Mouse (Mus musculus): Measurements from ENCODE around the gene Npy. TPM values are rescaled to one million over a fixed set of nuclear protein-coding genes. Genes with fewer than 3 reads are reported as not detected.

Gene Npy
- total and polyA plus RNA-seq, 2 experiments = not detected

GRCm38 (mm10) chr6:49780846-49781400 is 41.6 kb upstream of the Npy start:
- Histone ChIP-seq H3K4me1 (ENCODE audit: control insufficient read depth, insufficient read depth, low read length) (no peaks in the 10 kb centered on the region), H3K79me2 (ENCODE audit: control insufficient read depth, insufficient read depth, low read length) (no peaks in the 10 kb centered on the region), H3K27me3 (ENCODE audit: control insufficient read depth, insufficient read depth, low read length) (no peaks in the 10 kb centered on the region), H3K27ac (replicated peaks; ENCODE audit: insufficient read depth, low read depth, low read length) (no peak overlapping the region), H3K9ac (ENCODE audit: low read depth, low read length) (no peak overlapping the region), H3K4me3 (ENCODE audit: insufficient read depth, low read depth, low read length) (no peak overlapping the region), H3K36me3 (ENCODE audit: control insufficient read depth, insufficient read depth, low read length) (no peaks in the 10 kb centered on the region)
- TF ChIP-seq POLR2A (IDR thresholded peaks at IDR 0.05; ENCODE audit: extremely low read depth, insufficient read depth, low read length) = no peak
- TF ChIP-seq CTCF (IDR thresholded peaks at IDR 0.05; ENCODE audit: low read depth, low read length) = no peak
- DNase-seq (ENCODE audit: extremely low read depth, low read depth, low spot score) = no peak
- 78% methylated on average over 9 of the region's 9 CpGs for WGBS

- WGBS = 81% methylated on average over 5 of the region's 5 CpGs
- no peaks in the 10 kb centered on the region for H3K4me1 ChIP-seq (ENCODE audit: control insufficient read depth, insufficient read depth, low read length)
- H3K27me3 ChIP-seq (ENCODE audit: control insufficient read depth, insufficient read depth, low read length) = no peaks in the 10 kb centered on the region
- TF ChIP-seq POLR2A (IDR thresholded peaks at IDR 0.05; ENCODE audit: extremely low read depth, insufficient read depth, low read length) (no peak), CTCF (IDR thresholded peaks at IDR 0.05; ENCODE audit: low read depth, low read length) (no peak)
- H3K9ac ChIP-seq (ENCODE audit: low read depth, low read length) = no peak overlapping the region
- H3K36me3 ChIP-seq (ENCODE audit: control insufficient read depth, insufficient read depth, low read length) = no peaks in the 10 kb centered on the region
- no peak for DNase-seq (ENCODE audit: extremely low read depth, low read depth, low spot score)
- H3K79me2 ChIP-seq (ENCODE audit: control insufficient read depth, insufficient read depth, low read length) = no peaks in the 10 kb centered on the region
- no peak overlapping the region for H3K4me3 ChIP-seq (ENCODE audit: insufficient read depth, low read depth, low read length)
- no peak overlapping the region for H3K27ac ChIP-seq (replicated peaks; ENCODE audit: insufficient read depth, low read depth, low read length)
Measured at GRCm38 (mm10) chr6:49781852-49782251, 40.7 kb upstream of the Npy start.

- H3K79me2 ChIP-seq (ENCODE audit: control insufficient read depth, insufficient read depth, low read length) = no peaks in the 10 kb centered on the region
- H3K27me3 ChIP-seq (ENCODE audit: control insufficient read depth, insufficient read depth, low read length) = no peaks in the 10 kb centered on the region
- no peaks in the 10 kb centered on the region for H3K4me1 ChIP-seq (ENCODE audit: control insufficient read depth, insufficient read depth, low read length)
- H3K27ac ChIP-seq (replicated peaks; ENCODE audit: insufficient read depth, low read depth, low read length) = no peak overlapping the region
- no peak for TF ChIP-seq CTCF (IDR thresholded peaks at IDR 0.05; ENCODE audit: low read depth, low read length)
- TF ChIP-seq POLR2A (IDR thresholded peaks at IDR 0.05; ENCODE audit: extremely low read depth, insufficient read depth, low read length) = no peak
- no peaks in the 10 kb centered on the region for H3K36me3 ChIP-seq (ENCODE audit: control insufficient read depth, insufficient read depth, low read length)
- H3K9ac ChIP-seq (ENCODE audit: low read depth, low read length) = no peak overlapping the region
- no peak for DNase-seq (ENCODE audit: extremely low read depth, low read depth, low spot score)
- 91% methylated on average over 7 of the region's 7 CpGs for WGBS
- H3K4me3 ChIP-seq (ENCODE audit: insufficient read depth, low read depth, low read length) = no peak overlapping the region
Measured at GRCm38 (mm10) chr6:49782679-49783078, 39.8 kb upstream of the Npy start.

GRCm38 (mm10) chr6:49792524-49792923 is 30.0 kb upstream of the Npy start:
- TF ChIP-seq POLR2A (IDR thresholded peaks at IDR 0.05; ENCODE audit: extremely low read depth, insufficient read depth, low read length) (no peak), CTCF (IDR thresholded peaks at IDR 0.05; ENCODE audit: low read depth, low read length) (no peak)
- Histone ChIP-seq H3K4me3 (ENCODE audit: insufficient read depth, low read depth, low read length) (no peak overlapping the region), H3K79me2 (ENCODE audit: control insufficient read depth, insufficient read depth, low read length) (no peaks in the 10 kb centered on the region), H3K36me3 (ENCODE audit: control insufficient read depth, insufficient read depth, low read length) (no peaks in the 10 kb centered on the region), H3K27ac (replicated peaks; ENCODE audit: insufficient read depth, low read depth, low read length) (no peak overlapping the region), H3K9ac (ENCODE audit: low read depth, low read length) (no peak overlapping the region), H3K27me3 (ENCODE audit: control insufficient read depth, insufficient read depth, low read length) (peaks cover 2% of the 10 kb centered on the region; the same call in 1 of the 2 replicates), H3K4me1 (ENCODE audit: control insufficient read depth, insufficient read depth, low read length) (no peaks in the 10 kb centered on the region)
- DNase-seq (ENCODE audit: extremely low read depth, low read depth, low spot score) = no peak
- WGBS = 93% methylated on average over 12 of the region's 12 CpGs

- Histone ChIP-seq H3K4me1 (ENCODE audit: control insufficient read depth, insufficient read depth, low read length) (no peaks in the 10 kb centered on the region), H3K9ac (ENCODE audit: low read depth, low read length) (no peak overlapping the region), H3K4me3 (ENCODE audit: insufficient read depth, low read depth, low read length) (no peak overlapping the region), H3K79me2 (ENCODE audit: control insufficient read depth, insufficient read depth, low read length) (no peaks in the 10 kb centered on the region), H3K27me3 (ENCODE audit: control insufficient read depth, insufficient read depth, low read length) (peaks cover 2% of the 10 kb centered on the region; the same call in 1 of the 2 replicates), H3K27ac (replicated peaks; ENCODE audit: insufficient read depth, low read depth, low read length) (no peak overlapping the region), H3K36me3 (ENCODE audit: control insufficient read depth, insufficient read depth, low read length) (no peaks in the 10 kb centered on the region)
- DNase-seq (ENCODE audit: extremely low read depth, low read depth, low spot score) = no peak
- no peak for TF ChIP-seq POLR2A (IDR thresholded peaks at IDR 0.05; ENCODE audit: extremely low read depth, insufficient read depth, low read length)
- TF ChIP-seq CTCF (IDR thresholded peaks at IDR 0.05; ENCODE audit: low read depth, low read length) = no peak
- WGBS = 59% methylated on average over 8 of the region's 8 CpGs
Measured at GRCm38 (mm10) chr6:49804105-49804504, 18.4 kb upstream of the Npy start.

- peaks cover 9% of the 10 kb centered on the region; the same call in 1 of the 2 replicates for H3K27me3 ChIP-seq (ENCODE audit: control insufficient read depth, insufficient read depth, low read length)
- H3K4me3 ChIP-seq (ENCODE audit: insufficient read depth, low read depth, low read length) = peak overlapping the region; percentile 49; the same call in 1 of the 2 replicates
- no peaks in the 10 kb centered on the region for H3K4me1 ChIP-seq (ENCODE audit: control insufficient read depth, insufficient read depth, low read length)
- no peak overlapping the region for H3K27ac ChIP-seq (replicated peaks; ENCODE audit: insufficient read depth, low read depth, low read length)
- no peak for DNase-seq (ENCODE audit: extremely low read depth, low read depth, low spot score)
- TF ChIP-seq POLR2A (IDR thresholded peaks at IDR 0.05; ENCODE audit: extremely low read depth, insufficient read depth, low read length) (no peak), CTCF (IDR thresholded peaks at IDR 0.05; ENCODE audit: low read depth, low read length) (no peak)
- 21% methylated on average over 13 of the region's 13 CpGs for WGBS
- H3K79me2 ChIP-seq (ENCODE audit: control insufficient read depth, insufficient read depth, low read length) = no peaks in the 10 kb centered on the region
- H3K9ac ChIP-seq (ENCODE audit: low read depth, low read length) = no peak overlapping the region
- H3K36me3 ChIP-seq (ENCODE audit: control insufficient read depth, insufficient read depth, low read length) = no peaks in the 10 kb centered on the region
Measured at GRCm38 (mm10) chr6:49808076-49808475, 14.4 kb upstream of the Npy start.
